Mouse (Mus musculus): ENCODE measurements around the gene Prkaca. TPM values are rescaled to one million over a fixed set of nuclear protein-coding genes. Genes with fewer than 3 reads are reported as not detected.
"Not testable (repeated sequence)": the region's sequence is repeated elsewhere in the genome, so short reads cannot be mapped to it uniquely, and the experiment has no call there.

Gene Prkaca
- polyA plus RNA-seq, 1 experiment from 2014 or later, result 189 TPM

DNA sequence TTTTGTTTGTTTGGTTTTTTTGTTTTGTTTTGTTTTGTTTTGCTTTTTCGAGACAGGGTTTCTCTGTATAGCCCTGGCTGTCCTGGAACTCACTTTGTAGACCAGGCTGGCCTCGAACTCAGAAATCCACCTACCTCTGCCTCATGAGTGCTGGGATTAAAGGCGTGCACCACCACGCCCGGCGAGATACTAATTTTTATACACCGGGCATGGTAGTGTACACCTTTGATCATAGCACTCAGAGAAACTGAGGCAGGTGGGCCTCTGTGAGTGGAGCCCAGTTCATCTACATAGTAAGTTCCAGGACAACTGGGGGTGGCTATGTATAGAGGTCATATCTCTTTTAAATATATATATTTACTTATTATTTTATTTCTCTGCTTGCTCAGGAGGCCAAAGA is 32.7 kb downstream of the Prkaca start:
- not testable (repeated sequence) for H3K4me3 ChIP-seq (replicated peaks); H3K9ac ChIP-seq (replicated peaks); H3K36me3 ChIP-seq; H3K9me3 ChIP-seq; H3K4me2 ChIP-seq (replicated peaks); ATAC-seq; H3K27ac ChIP-seq
- 93% methylated on average over 7 of the region's 7 CpGs for WGBS
- Histone ChIP-seq H3K27me3 (peaks cover 34% of the 10 kb centered on the region), H3K4me1 (replicated peaks) (peaks cover 25% of the 10 kb centered on the region)

- H3K27ac ChIP-seq, result no peak overlapping the region
- no peak overlapping the region for H3K9ac ChIP-seq (replicated peaks)
- no peak overlapping the region for H3K4me3 ChIP-seq (replicated peaks)
- H3K4me2 ChIP-seq (replicated peaks), result no peak overlapping the region
- H3K27me3 ChIP-seq, result peaks cover 35% of the 10 kb centered on the region
- H3K4me1 ChIP-seq (replicated peaks), result peaks cover 39% of the 10 kb centered on the region
- ATAC-seq, result no peak
- no peaks in the 10 kb centered on the region for H3K9me3 ChIP-seq
- 32% methylated on average over 7 of the region's 7 CpGs for WGBS
- no peaks in the 10 kb centered on the region for H3K36me3 ChIP-seq
Observed at GRCm38 (mm10) chr8:84008362-84008761, 35.6 kb downstream of the Prkaca start.

DNA sequence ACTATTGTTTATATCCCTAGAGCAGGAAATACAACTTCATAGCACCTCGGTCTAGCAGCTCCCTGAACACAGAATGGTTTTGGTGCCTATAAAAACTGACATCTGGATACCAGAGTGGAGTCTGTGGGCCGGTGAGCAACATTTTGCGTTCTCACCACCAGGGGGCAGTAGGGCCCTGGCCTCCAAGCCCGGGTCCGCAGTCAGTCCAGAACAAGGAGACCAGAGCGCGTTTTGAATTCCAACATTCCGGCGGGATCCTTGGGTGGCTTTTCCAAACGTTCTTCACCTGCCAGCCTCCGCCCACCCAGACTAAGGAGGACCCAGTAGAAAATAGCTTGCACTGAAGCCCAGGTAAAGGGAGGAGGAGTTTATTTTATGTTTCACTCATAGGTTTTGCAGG is 37.1 kb downstream of the Prkaca start:
- Histone ChIP-seq H3K27me3 (peaks cover 45% of the 10 kb centered on the region), H3K9ac (replicated peaks) (no peak overlapping the region), H3K4me1 (replicated peaks) (peaks cover 31% of the 10 kb centered on the region), H3K4me2 (replicated peaks) (no peak overlapping the region), H3K27ac (no peak overlapping the region), H3K9me3 (no peaks in the 10 kb centered on the region), H3K4me3 (replicated peaks) (no peak overlapping the region), H3K36me3 (no peaks in the 10 kb centered on the region)
- 1% methylated on average over 11 of the region's 11 CpGs for WGBS
- peak; percentile 32 for ATAC-seq

DNA sequence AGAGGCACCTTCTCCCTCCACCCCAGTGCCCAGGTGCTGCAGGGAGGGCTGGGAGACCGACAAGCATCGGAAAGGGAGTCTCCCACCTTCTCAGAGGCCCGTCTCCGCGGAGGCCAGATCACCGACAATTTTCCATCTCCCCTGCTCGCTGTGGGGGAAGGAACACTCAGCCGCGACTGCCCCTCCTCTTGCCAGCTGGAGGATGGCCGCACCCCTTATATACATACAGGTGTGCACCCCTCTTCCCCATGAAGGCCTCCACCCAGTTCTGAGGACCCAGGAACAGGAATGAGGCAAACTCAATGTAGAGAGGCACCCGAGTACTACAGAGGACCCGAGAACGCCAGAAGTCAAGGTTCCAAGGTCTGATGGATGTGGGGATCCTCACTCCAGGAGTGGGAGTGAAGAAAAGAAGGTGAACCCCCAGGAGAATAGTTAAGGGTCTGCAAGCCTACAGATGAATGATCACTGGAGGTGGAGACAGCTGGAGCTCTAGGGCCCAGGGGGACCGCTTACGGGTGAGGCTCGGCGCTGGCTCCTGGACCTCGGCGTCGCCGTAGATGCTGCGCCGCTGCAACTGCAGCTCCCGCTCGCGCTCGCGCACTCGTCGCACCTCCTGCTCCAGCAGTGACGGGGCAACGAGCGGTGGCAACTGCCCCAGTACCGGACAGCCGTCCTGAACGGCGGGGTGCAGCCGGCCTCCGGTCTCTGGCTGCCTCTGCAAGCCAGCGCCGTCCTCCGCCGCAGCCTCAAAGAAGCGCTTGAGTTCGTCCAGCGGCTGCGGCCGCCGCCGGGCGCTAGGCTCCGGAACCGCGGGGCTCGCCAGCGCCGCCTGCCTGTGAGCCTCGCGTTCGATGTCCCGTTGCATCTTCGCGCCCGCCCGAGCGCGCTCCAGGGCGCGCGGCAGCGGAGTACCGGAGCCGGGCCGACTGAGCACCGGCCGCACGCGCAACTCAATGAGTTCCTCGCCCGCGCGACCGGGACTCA is 38.1 kb downstream of the Prkaca start:
- peak; percentile 60 for ATAC-seq
- no peak overlapping the region for H3K27ac ChIP-seq
- peak overlapping the region; percentile 57 for H3K9ac ChIP-seq (replicated peaks)
- H3K27me3 ChIP-seq, result peaks cover 49% of the 10 kb centered on the region
- H3K4me2 ChIP-seq (replicated peaks), result peak overlapping the region; percentile 96
- peaks cover 27% of the 10 kb centered on the region for H3K4me1 ChIP-seq (replicated peaks)
- no peaks in the 10 kb centered on the region for H3K9me3 ChIP-seq
- 2% methylated on average over 81 of the region's 83 CpGs for WGBS
- peak overlapping the region; percentile 51 for H3K4me3 ChIP-seq (replicated peaks)
- no peaks in the 10 kb centered on the region for H3K36me3 ChIP-seq

DNA sequence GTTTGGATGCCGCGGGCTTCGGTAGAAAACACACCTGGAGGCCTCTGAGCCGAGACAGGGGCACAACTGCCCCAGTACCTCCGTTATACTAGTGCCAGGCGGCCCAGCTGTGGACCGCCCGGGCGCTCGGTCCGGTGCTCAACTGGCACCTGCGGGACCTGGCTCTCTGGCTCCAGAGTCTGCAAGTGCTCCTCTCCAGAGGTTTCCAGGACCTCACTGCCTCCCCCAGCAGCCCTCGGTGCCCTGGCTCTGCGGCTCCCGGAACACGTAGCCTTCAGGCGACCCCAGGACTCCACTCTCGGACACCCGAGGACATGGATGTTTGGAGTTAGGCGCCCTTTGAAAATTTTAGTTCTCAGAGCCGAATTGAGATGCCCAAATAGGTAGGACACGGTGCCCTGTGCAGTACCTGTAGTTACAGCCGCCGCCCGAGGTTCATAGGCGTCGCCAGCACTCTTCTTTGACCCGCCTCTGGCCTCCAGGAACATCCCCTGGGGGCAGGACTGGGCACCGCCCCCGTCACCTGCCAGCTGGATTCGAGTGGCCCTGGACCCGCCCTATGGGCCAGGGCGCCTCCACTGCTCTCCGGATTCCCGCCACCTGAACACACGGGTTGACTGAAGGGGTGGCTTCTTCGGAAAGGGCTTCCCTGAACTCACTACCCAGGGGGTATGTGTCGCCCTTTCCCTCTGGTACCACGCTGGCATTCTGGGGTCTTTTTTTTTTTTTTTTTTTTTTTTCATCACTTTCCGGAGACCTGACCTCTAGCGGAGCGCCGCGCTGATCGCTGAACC is 39.1 kb downstream of the Prkaca start, which contains the start of gene 2210011C24Rik:
Gene 2210011C24Rik, minus strand, starts transcription at position 467 of the 794 bp plus-strand sequence.
- H3K36me3 ChIP-seq, result no peaks in the 10 kb centered on the region
- peak; percentile 52 for ATAC-seq
- peak within 1 kb of the TSS; percentile 57 for H3K9ac ChIP-seq (replicated peaks)
- H3K4me1 ChIP-seq (replicated peaks), result peaks cover 27% of the 10 kb centered on the region
- H3K4me3 ChIP-seq (replicated peaks), result peak within 1 kb of the TSS; percentile 51
- H3K9me3 ChIP-seq, result no peaks in the 10 kb centered on the region
- peak within 1 kb of the TSS; percentile 96 for H3K4me2 ChIP-seq (replicated peaks)
- no peak within 1 kb of the TSS for H3K27ac ChIP-seq
- peaks cover 49% of the 10 kb centered on the region for H3K27me3 ChIP-seq
- WGBS, result 1% methylated on average over 44 of the region's 45 CpGs

GRCm38 (mm10) chr8:84012499-84013165 is 39.8 kb downstream of the Prkaca start:
- ATAC-seq, result peak; percentile 21; the same call in 1 of the 2 replicates
- H3K4me3 ChIP-seq (replicated peaks), result peak overlapping the region; percentile 51
- WGBS, result 3% methylated on average over 35 of the region's 35 CpGs
- H3K4me2 ChIP-seq (replicated peaks), result peak overlapping the region; percentile 96
- no peaks in the 10 kb centered on the region for H3K9me3 ChIP-seq
- peaks cover 27% of the 10 kb centered on the region for H3K4me1 ChIP-seq (replicated peaks)
- no peak overlapping the region for H3K9ac ChIP-seq (replicated peaks)
- no peak overlapping the region for H3K27ac ChIP-seq
- H3K36me3 ChIP-seq, result no peaks in the 10 kb centered on the region
- H3K27me3 ChIP-seq, result peaks cover 49% of the 10 kb centered on the region

DNA sequence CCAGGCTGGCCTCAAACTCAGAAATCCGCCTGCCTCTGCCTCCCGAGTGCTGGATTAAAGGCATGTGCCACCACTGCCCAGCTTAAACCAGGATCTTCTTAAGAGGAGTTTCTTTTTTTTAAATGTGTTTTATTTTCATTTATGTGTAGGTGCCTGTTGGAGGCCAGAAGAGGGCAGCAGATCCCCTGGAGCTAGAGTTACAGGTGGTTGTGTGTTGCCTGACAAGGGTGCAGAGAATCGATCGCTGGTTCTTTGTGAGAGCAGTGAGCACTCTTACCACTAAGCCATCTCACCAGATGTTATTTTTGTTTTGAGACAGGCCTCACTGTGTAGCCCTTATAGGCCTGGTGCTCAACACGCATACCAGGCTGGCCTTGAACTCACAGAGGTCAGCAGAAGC is 43.0 kb downstream of the Prkaca start:
- H3K4me2 ChIP-seq (replicated peaks), result no peak overlapping the region
- H3K9ac ChIP-seq (replicated peaks), result no peak overlapping the region
- peaks cover 21% of the 10 kb centered on the region for H3K4me1 ChIP-seq (replicated peaks)
- no peak for ATAC-seq
- H3K4me3 ChIP-seq (replicated peaks), result no peak overlapping the region
- 96% methylated on average over 5 of the region's 5 CpGs for WGBS
- H3K27me3 ChIP-seq, result peaks cover 45% of the 10 kb centered on the region
- no peaks in the 10 kb centered on the region for H3K36me3 ChIP-seq
- H3K9me3 ChIP-seq, result no peaks in the 10 kb centered on the region
- no peak overlapping the region for H3K27ac ChIP-seq

- Histone ChIP-seq H3K27me3 (peaks cover 34% of the 10 kb centered on the region), H3K4me1 (replicated peaks) (0 out of 2 replicates have a peak, but pooled peaks cover 6% of the 10 kb centered on the region), H3K9ac (replicated peaks) (no peak overlapping the region), H3K9me3 (no peaks in the 10 kb centered on the region), H3K4me2 (replicated peaks) (no peak overlapping the region), H3K27ac (no peak overlapping the region), H3K4me3 (replicated peaks) (no peak overlapping the region), H3K36me3 (no peaks in the 10 kb centered on the region)
- ATAC-seq, result no peak
- WGBS, result 88% methylated on average over 9 of the region's 9 CpGs
Observed at GRCm38 (mm10) chr8:84019738-84020137, 46.9 kb downstream of the Prkaca start.

GRCm38 (mm10) chr8:84021096-84021495 is 48.3 kb downstream of the Prkaca start, which contains the start of gene Palm3:
Gene Palm3, plus strand, starts transcription at chr8:84021471.
- Histone ChIP-seq H3K4me3 (replicated peaks) (no peak within 1 kb of the TSS), H3K27ac (no peak within 1 kb of the TSS), H3K9ac (replicated peaks) (no peak within 1 kb of the TSS), H3K9me3 (no peaks in the 10 kb centered on the region), H3K36me3 (no peaks in the 10 kb centered on the region), H3K4me2 (replicated peaks) (no peak within 1 kb of the TSS), H3K27me3 (peaks cover 39% of the 10 kb centered on the region), H3K4me1 (replicated peaks) (peaks cover 13% of the 10 kb centered on the region)
- no peak for ATAC-seq
- WGBS, result 5% methylated on average over 17 of the region's 18 CpGs

- no peak for ATAC-seq
- Histone ChIP-seq H3K9ac (replicated peaks) (no peak overlapping the region), H3K36me3 (no peaks in the 10 kb centered on the region), H3K4me1 (replicated peaks) (peaks cover 18% of the 10 kb centered on the region), H3K9me3 (no peaks in the 10 kb centered on the region), H3K27ac (no peak overlapping the region), H3K4me3 (replicated peaks) (no peak overlapping the region), H3K4me2 (replicated peaks) (no peak overlapping the region), H3K27me3 (peaks cover 44% of the 10 kb centered on the region)
- 35% methylated on average over 12 of the region's 12 CpGs for WGBS
Observed at GRCm38 (mm10) chr8:84021569-84021968, 48.8 kb downstream of the Prkaca start.

DNA sequence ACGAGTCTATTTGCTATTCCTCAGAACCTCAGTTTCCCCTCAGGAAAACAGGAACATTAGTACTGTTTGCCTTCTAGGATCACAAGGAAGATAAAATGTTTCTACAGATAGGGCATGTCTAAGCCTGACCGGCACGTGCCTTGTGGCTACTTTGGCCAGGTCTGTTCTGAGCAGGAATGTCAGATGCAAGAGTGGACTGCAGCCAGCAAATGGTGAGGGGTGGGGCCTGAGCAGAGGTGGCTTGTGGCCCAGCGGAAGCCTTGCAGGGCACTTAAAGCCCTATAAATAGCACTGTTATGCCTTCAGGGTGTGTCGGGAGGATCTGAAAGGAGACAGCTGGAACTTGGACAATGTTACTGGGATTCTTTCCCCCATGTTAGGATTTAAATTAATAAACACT is 50.3 kb downstream of the Prkaca start:
- Histone ChIP-seq H3K27ac (no peak overlapping the region), H3K4me3 (replicated peaks) (no peak overlapping the region), H3K36me3 (no peaks in the 10 kb centered on the region), H3K4me1 (replicated peaks) (peaks cover 18% of the 10 kb centered on the region), H3K9me3 (no peaks in the 10 kb centered on the region), H3K9ac (replicated peaks) (no peak overlapping the region), H3K27me3 (peaks cover 58% of the 10 kb centered on the region), H3K4me2 (replicated peaks) (no peak overlapping the region)
- 61% methylated on average over 5 of the region's 5 CpGs for WGBS
- ATAC-seq, result no peak
